Mouse (Mus musculus): Measurements from ENCODE around the gene D130052B06Rik.

D130052B06Rik gene

DNA sequence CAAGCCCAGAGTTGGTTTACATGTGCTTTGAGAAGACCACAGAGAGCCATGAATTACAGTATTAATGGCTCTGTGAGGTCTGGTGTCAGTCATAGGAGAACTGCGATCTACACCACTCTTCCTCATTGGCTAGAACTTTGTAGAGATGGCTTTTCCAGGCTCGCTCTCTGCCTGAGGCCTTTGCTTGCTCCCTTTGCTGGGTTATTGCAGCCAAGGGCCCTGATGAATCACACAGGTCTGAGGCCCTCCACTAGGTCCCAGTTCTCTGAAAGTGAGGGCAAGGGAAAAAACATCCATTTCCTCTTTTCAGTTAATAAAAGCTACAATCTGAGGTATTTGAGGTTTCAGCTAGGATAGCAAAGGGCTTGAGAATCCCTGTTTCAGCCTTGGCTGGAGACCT lies 64.5 kb downstream of the D130052B06Rik start:
- DNase-seq (ENCODE audit: low read depth, low spot score), result no peak

DNA sequence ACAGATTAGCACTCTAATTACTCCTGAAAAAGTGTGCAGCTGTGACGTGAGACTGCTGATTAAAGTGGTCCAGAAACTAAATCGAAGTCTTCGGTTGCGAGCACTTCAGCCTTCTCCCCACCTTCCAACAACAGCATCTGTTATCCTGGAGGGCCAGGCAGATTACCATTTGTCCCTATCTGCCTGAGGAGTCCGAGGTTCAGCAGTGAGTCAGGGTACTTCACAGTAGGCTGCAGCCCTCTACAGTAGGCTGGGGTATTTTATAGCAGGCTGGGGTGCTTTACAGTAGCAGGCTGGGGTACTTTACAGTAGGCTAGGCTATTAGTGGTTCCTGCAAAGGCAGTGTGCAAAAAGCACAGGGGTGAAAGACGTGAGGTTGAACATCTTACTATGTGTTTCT lies 69.3 kb downstream of the D130052B06Rik start:
- no peak for DNase-seq (ENCODE audit: low read depth, low spot score)

DNA sequence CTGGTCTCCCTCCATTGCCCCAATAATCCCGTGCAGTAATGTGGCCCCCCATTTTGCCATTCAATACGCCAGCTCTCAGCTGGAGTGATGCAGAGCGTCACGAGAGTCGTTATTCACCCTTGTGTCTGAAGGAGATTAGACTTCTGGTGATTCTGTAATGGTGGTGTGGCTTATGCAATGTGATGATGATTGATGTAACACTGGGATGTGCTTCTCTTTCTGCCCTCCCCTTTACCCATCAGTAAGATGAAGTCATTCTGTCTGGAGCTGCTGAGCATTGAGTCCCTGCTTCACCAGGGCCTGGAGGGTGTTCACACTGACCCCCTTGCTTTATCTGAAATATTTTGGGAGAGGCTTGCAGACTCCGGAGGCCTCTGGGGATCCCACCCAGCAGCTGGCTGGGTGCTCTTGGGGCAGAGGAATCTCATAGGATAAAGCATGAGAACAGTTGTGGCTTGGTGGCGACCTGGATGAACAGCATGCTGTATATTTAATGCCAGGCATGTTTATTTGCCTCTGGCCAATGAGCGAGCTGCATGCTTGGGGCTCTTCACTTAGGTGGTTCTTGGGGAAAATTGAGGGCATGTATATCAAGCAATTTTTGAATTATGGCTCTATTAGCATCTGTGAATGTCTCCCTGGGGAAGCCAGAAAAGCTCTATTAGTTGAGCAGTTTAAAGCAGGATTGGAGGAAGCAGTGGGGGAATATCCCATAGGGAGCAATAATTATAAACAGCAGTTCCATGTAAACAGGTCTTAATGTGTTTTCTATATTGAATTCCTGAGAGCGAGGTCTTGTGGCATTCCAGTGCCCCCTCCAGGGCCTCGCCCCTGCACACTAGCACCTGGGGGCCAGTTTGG lies 71.2 kb downstream of the D130052B06Rik start:
- DNase-seq (ENCODE audit: low read depth, low spot score), result no peak

Measured in CD4-positive helper T cell, adult 2 months (primary cell).